Mouse (Mus musculus) inflammation-experienced regulatory T-cells, adult 6 months (primary cell): Measurements from ENCODE around the gene Gm10309. TPM values are rescaled to one million over a fixed set of nuclear protein-coding genes. Genes with fewer than 3 reads are reported as not detected.
"Not testable (repeated sequence)": the region's sequence is repeated elsewhere in the genome, so short reads cannot be mapped to it uniquely, and the experiment has no call there.

ENCODE experiments used
- ATAC-seq: one replicate; pipeline ENCODE4 v1.8.0; 2017
- polyA plus RNA-seq, 3 experiments: library from polyadenylated mRNA; unstranded; fragments of 100-300 nt; shearing (Covaris generic); gene quantifications; one replicate each; pipeline ENCODE4 v1.2.1; 2017

Gene Gm10309
- polyA plus RNA-seq, 3 experiments from 2014 or later, result 0.35 to 1.3 (median 1.1) TPM

- no peak for ATAC-seq
These were observed 3.1 kb upstream of the Gm10309 start for GRCm38 (mm10) chr17:86508212-86508490.

- ATAC-seq, result no peak
These were observed 2.5 kb upstream of the Gm10309 start for GRCm38 (mm10) chr17:86507342-86508211.

DNA sequence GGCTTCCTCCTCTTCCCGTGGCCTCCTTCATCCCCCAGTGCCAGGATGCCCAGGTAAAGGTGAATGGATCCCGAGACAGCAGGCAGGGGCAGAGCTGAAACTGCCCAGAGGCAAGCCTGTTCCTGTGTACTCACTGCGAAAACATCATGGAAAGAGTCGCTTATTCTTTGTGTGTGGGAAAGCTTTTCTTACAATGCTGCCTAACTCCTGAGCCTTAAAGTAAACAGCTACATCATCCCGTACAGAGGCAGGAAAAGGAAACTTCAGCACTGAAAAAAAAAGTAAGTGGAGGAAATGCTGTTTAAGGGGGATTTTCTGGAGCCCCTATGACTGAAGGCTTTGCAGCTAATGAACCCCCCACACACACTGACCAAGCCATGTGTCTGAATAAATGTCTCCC lies 1.8 kb upstream of the Gm10309 start:
- no peak for ATAC-seq

GRCm38 (mm10) chr17:86503208-86503897 lies 1.7 kb downstream of the Gm10309 start:
- ATAC-seq, result no peak

DNA sequence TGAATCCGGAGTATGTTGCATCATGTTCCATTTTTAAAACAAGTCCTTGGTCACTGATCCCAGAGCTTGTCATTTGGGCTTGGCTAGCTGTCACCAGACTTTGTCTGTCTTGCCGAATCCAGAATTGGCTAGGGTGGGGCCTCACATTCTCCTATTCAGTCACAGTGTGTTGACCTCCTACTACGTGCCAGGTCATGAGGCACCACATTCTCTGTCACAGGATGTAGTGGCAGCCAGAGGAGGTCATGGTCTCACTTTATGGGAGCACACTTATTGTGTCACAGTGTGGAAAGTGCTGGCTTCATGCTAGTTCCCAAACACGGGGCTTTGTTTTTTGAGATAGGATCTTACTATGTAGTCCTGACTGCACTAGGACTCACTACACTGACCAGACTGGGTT lies 3.6 kb downstream of the Gm10309 start:
- no peak for ATAC-seq

- ATAC-seq, result no peak
These were observed 5.5 kb downstream of the Gm10309 start for GRCm38 (mm10) chr17:86499359-86500045.

DNA sequence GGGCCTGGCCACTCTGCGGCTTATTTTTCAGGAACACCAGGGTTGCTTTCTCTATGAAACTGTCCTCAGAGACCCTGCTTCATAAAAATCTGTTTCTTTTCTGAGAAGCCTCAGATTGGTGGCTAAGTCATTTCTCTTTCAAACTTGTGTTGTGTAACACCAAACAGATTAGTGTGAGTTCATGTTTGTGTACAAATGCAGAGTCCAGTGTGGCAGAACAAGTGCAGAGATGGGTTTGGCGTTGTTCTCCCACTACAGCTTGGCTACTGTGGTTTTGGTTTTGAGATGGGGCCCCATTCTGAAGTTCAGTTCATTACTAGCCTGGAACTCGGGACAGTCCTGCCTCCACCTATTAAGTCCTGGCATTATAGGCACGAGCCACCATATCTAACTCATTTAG lies 7.7 kb downstream of the Gm10309 start:
- ATAC-seq, result no peak

GRCm38 (mm10) chr17:86496123-86496771 lies 8.8 kb downstream of the Gm10309 start:
- no peak for ATAC-seq

- ATAC-seq, result no peak
These were observed 10.1 kb downstream of the Gm10309 start for GRCm38 (mm10) chr17:86494895-86495294.

- no peak for ATAC-seq
These were observed 10.5 kb downstream of the Gm10309 start for GRCm38 (mm10) chr17:86494494-86494893.

- no peak for ATAC-seq
These were observed 11.1 kb downstream of the Gm10309 start for GRCm38 (mm10) chr17:86493891-86494420.

DNA sequence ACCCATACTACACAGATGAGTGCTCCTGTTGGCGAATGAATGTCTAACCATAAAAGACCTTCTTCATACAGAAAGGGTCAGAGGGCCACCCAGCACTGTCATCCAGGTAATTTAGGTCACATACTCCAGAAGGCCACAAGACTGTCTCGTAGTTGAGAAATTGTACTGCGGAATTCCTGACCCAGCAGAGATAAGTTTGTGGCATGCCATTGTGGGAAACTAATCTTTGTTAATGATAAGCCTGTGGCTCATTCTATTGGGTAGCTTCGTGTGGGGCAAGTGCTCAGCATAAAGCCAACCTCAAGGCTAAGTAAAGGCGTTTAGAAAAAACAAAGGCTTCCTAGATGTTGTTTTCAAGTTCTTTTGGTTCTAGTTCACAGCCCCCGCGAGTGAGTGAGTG lies 12.7 kb downstream of the Gm10309 start:
- no peak for ATAC-seq

- no peak for ATAC-seq
These were observed 15.2 kb downstream of the Gm10309 start for GRCm38 (mm10) chr17:86489827-86490226.

DNA sequence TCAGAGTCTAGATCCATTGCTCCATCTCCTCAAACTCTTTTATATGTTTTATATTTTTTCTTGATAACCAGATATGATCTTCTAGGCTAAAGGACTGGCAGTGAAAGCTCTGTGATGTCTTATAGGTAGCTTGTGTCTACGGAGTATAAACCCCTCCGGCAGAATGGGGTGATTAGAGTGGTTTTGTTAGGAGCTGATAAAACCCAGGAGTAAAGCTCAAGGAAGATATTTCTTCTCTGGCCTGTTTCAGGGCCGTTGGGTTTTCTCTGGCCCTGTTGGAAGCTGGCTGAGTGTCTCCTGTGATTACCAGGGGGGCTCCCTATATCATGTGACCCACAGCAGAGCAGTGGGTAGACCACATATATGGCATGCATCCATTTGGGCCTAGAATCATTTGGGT lies 17.6 kb downstream of the Gm10309 start:
- ATAC-seq, result no peak

DNA sequence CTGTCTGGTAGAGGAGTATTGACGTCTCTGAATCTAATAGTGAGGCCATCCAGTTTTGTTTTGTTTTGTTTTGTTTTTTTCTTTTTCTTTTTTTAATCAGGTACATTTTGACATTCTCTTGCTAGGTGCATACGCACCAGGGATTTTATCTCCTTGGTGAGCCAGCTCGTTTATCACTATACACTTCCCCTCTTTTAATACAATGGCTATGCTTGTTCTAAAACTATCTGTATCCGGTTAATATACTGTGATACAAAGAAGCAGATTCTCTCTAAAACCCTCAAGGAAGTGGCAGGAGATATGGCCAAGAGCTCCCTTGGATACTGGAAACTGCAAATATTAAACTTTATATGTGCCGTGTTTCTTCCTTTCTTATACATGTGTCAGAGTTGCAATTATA lies 18.4 kb downstream of the Gm10309 start:
- ATAC-seq, result no peak

DNA sequence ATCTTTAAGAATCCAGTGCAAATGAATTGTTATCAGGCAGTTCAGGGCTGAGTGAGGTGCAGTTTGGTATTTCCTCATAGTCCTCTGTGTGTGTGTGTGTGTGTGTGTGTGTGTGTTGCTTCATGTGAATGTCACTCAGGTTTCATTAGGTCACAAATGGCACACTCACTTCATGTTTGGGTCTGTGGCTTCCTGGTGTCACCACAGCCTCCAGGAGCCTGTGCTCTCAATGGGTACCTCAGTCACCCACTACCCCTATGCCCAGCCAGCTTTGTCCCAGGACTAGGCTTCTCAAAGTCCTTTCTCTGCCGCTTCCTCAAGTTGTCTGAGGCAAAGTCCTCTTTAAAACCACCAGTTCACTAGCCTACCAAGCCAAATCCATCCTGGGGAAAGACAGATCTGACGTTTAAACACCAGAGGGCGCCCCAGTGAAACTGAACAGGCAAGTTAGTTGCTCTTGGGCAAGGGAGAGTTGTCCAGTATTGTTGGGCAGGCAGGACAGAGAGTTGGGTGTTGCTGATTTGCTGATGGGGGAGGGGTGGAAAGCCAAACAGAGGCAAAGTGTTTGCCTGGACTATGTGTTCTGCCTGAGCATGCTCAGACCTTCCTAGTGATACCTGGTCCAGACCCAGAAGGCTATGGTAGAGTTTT lies 20.8 kb downstream of the Gm10309 start:
- ATAC-seq, result no peak

DNA sequence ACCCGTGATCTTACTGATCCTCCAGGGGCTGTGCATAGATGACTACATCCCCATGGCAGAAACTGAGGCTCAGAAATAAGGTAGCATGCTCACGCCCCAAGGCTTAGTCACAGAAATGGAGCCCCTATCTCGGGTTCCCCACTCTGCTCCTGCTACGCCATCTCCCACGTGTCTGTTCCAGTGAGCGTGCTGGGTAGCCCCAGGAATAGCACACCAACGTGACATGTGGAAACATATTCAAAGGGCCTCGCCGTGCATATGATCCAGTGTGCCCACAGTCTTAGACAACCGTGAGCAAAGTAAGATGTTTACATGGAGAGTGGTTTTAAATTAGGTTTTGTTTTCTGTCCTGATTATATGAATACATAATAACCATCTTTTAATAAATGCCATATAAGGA lies 22.4 kb downstream of the Gm10309 start:
- ATAC-seq, result no peak

- ATAC-seq, result no peak
These were observed 25.6 kb downstream of the Gm10309 start for GRCm38 (mm10) chr17:86479406-86479805.

GRCm38 (mm10) chr17:86477401-86477800 lies 27.6 kb downstream of the Gm10309 start:
- ATAC-seq, result not testable (repeated sequence)

- ATAC-seq, result no peak
These were observed 28.4 kb downstream of the Gm10309 start for GRCm38 (mm10) chr17:86476674-86477073.

DNA sequence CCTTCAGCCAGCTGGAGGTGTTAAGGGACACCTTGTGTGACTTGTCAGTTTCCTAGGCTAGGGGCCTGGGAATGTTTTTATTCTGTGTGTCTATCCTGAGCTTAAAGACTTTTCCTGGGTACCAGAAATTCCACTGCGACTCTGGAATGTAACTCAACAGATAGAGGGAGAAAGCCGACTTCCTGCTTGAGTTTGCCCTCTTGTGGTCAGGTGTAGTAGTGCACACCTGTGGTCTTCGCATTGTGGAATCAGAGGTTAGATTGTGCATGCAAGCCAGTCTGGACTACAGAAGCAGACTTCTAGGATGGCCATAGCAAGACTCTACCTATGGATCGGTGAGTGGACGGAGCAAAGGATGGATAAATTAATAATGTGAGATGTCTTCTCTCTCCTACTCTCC lies 33.3 kb downstream of the Gm10309 start:
- ATAC-seq, result peak; percentile 69

DNA sequence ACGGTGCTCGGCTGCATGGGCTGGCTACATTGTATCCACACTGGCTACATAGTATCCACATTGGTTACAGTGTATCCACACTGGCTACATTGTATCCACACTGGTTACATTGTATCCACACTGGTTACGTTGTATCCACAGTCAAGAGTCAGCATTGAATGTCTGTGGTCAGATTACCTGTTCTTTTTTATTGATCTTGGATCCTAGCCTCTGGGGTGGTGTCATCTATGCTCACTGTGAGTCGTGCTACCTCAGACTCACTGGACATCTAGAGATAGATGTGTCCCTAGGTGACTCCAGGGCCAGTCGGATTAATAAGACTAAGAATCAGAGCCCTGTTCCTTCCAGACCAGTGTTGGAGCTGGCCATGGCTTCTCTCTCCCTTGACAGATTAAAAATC lies 34.9 kb downstream of the Gm10309 start:
- no peak for ATAC-seq
